Mouse (Mus musculus) ES-Bruce4 (cell line): ENCODE data around the gene Ncor2.

Experiments
- CTCF ChIP-seq: IDR thresholded peaks from one replicate; pipeline ENCODE4 v1.8.1; 2011; ENCODE audit warnings: low read depth, low read length
- EP300 ChIP-seq: IDR thresholded peaks from 2 replicates; pipeline ENCODE4 v1.6.1; 2011; ENCODE audit warnings: low read depth, low read length; ENCODE audit not compliant: insufficient read depth
- POLR2A ChIP-seq: IDR thresholded peaks from one replicate; pipeline ENCODE4 v1.8.1; 2011; ENCODE audit warnings: low read length; ENCODE audit not compliant: insufficient read depth

DNA sequence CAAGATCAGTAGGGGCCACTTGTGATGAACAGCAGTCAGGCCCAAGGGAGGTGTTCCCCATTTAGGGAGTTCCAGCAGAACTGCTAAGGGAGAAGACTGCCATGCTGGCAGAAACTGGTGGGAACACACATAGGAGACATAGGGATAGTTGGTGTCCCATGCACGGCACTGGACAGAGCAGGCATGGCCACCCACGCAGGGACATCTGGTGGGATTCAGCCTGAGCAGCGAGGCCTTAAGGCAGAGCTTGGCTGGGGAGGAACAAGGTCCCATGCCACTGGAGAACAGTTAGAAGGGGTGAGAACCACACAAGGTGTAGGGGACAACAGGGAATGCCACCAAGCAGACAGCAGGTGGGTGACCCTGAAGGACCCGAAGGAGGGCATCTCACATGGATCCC is 23.6 kb downstream of the Ncor2 start:
- TF ChIP-seq POLR2A, result no peak
- TF ChIP-seq CTCF, result no peak
- TF ChIP-seq EP300, result no peak
